Mouse (Mus musculus) embryonic facial prominence, embryonic 12.5 days (tissue): ENCODE data around the gene Rnf227. TPM values are rescaled to one million over a fixed set of nuclear protein-coding genes. Genes with fewer than 3 reads are reported as not detected.

Experiments
- ATAC-seq: fragments of 200-750 bp; cut with Nextera tagmentation; 2 replicates; pipeline ENCODE4 v1.8.0; 2017; ENCODE audit not compliant: insufficient number of reproducible peaks, insufficient read depth, low FRiP score, low TSS enrichment
- H3K27ac ChIP-seq: fragments of 300-500 bp; sonication (generic); 2 replicates; pipeline ENCODE4 v1.5.1; 2016; ENCODE audit warnings: mild to moderate bottlenecking
- H3K27me3 ChIP-seq: fragments of 300-500 bp; sonication (generic); 2 replicates; pipeline ENCODE4 v1.6.1; 2016; ENCODE audit warnings: mild to moderate bottlenecking, moderate library complexity
- H3K36me3 ChIP-seq: fragments of 300-500 bp; sonication (generic); 2 replicates; pipeline ENCODE4 v1.6.1; 2016; ENCODE audit warnings: mild to moderate bottlenecking
- H3K4me1 ChIP-seq: fragments of 300-500 bp; sonication (generic); 2 replicates; pipeline ENCODE4 v1.6.1; 2016
- H3K4me2 ChIP-seq: fragments of 300-500 bp; sonication (generic); replicated peaks from 2 replicates; pipeline ENCODE4 v1.6.1; 2016; ENCODE audit warnings: mild to moderate bottlenecking, moderate library complexity
- H3K4me3 ChIP-seq: fragments of 300-500 bp; sonication (generic); 2 replicates; pipeline ENCODE4 v1.5.1; 2016; ENCODE audit warnings: mild to moderate bottlenecking
- H3K9ac ChIP-seq: fragments of 300-500 bp; sonication (generic); 2 replicates; pipeline ENCODE4 v1.6.1; 2016; ENCODE audit warnings: mild to moderate bottlenecking, moderate library complexity
- H3K9me3 ChIP-seq: fragments of 300-500 bp; sonication (generic); 2 replicates; pipeline ENCODE4 v1.6.1; 2016; ENCODE audit warnings: mild to moderate bottlenecking, moderate library complexity
- WGBS: fragments of 180-500 bp; shearing (Covaris S2); methylation state at CpG from one replicate; pipeline ENCODE4 v1.1.7; 2016; 5-methylcytosine and 5-hydroxymethylcytosine counted together
- polyA plus RNA-seq: library from polyadenylated mRNA; unstranded; fragments of >200 nt; fragmentation: Nextera tagmentation; extraction: Ambion mirVana; gene quantifications from 2 replicates; pipeline ENCODE4 v1.2.1, GENCODE M21; 2016

Rnf227 gene
- polyA plus RNA-seq, 1 experiment from 2014 or later = 25.0 TPM

GRCm38 (mm10) chr11:69322010-69322409 lies 18.3 kb upstream of the Rnf227 start:
- Histone ChIP-seq H3K27me3 (peaks cover 7% of the 10 kb centered on the region), H3K27ac (no peak overlapping the region), H3K36me3 (peaks cover 32% of the 10 kb centered on the region), H3K9me3 (no peaks in the 10 kb centered on the region), H3K9ac (peak overlapping the region; percentile 71), H3K4me1 (peaks cover 35% of the 10 kb centered on the region), H3K4me3 (peak overlapping the region; percentile 55; the same call in 1 of the 2 replicates), H3K4me2 (peak overlapping the region; percentile 90)
- 78% methylated on average over 6 of the region's 6 CpGs for WGBS
- no peak for ATAC-seq

DNA sequence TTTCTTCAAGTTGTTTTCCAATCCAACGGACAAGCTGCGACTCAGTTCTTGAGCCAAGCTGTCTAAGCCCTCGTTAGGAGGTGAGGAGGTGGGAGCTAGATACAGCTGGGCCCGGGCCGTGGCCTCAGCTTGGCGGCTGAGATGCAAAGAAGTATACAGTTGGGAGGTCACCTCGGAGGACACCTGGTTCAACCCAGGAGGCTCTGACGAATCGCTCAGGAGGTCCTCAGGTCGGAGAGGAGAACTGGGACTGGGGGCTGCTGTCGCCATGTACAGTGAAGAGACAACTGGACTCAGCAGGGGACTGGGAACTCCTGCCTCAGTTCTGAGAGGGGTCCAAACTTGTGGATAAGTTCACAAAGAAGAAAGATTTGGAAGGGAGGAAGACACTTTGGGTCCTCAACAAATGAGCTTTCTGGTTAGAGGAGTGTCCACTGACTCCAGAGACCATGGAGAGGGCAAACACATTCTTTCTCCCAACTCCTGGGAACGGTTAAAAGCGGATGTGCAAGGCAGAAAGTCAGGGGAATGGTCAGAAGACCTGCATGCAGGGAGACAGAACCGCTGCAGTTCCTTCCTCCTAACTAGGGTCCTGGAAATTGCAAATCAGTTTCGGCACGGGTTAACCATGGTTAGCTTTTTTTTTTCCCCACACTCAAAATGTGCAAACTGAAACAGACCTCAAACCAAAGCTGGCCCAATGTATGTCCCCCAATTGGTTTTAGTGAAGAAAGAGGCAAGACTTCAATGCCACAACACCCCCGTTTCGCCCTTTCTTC lies 17.4 kb upstream of the Rnf227 start:
- Histone ChIP-seq H3K4me3 (peak overlapping the region; percentile 55), H3K9ac (peak overlapping the region; percentile 71), H3K36me3 (peaks cover 27% of the 10 kb centered on the region), H3K27ac (peak overlapping the region; percentile 83), H3K27me3 (peaks cover 15% of the 10 kb centered on the region), H3K4me2 (peak overlapping the region; percentile 90), H3K9me3 (no peaks in the 10 kb centered on the region), H3K4me1 (peaks cover 36% of the 10 kb centered on the region)
- WGBS = 26% methylated on average over 18 of the region's 18 CpGs
- no peak for ATAC-seq

- Histone ChIP-seq H3K4me1 (peaks cover 36% of the 10 kb centered on the region), H3K27ac (peak within 1 kb of the TSS; percentile 83), H3K4me3 (peak within 1 kb of the TSS; percentile 55), H3K9me3 (no peaks in the 10 kb centered on the region), H3K9ac (peak within 1 kb of the TSS; percentile 72), H3K27me3 (peaks cover 21% of the 10 kb centered on the region), H3K4me2 (peak within 1 kb of the TSS; percentile 90), H3K36me3 (peaks cover 19% of the 10 kb centered on the region)
- under 1% methylated on average over 30 of the region's 30 CpGs for whole genome bisulfite sequencing
- ATAC-seq = peak; percentile 87
Observed at GRCm38 (mm10) chr11:69323667-69324111, 16.6 kb upstream of the Rnf227 start, which contains the start of the genes Cntrob and Trappc1. TSS of gene Cntrob (minus strand) at chr11:69323775. TSS of gene Trappc1 (plus strand) at chr11:69323980.

- WGBS = 80% methylated on average over 6 of the region's 6 CpGs
- Histone ChIP-seq H3K27ac (no peak overlapping the region), H3K9ac (peak overlapping the region; percentile 72; the same call in 1 of the 2 replicates)
Observed at GRCm38 (mm10) chr11:69324749-69325148, 15.5 kb upstream of the Rnf227 start.

DNA sequence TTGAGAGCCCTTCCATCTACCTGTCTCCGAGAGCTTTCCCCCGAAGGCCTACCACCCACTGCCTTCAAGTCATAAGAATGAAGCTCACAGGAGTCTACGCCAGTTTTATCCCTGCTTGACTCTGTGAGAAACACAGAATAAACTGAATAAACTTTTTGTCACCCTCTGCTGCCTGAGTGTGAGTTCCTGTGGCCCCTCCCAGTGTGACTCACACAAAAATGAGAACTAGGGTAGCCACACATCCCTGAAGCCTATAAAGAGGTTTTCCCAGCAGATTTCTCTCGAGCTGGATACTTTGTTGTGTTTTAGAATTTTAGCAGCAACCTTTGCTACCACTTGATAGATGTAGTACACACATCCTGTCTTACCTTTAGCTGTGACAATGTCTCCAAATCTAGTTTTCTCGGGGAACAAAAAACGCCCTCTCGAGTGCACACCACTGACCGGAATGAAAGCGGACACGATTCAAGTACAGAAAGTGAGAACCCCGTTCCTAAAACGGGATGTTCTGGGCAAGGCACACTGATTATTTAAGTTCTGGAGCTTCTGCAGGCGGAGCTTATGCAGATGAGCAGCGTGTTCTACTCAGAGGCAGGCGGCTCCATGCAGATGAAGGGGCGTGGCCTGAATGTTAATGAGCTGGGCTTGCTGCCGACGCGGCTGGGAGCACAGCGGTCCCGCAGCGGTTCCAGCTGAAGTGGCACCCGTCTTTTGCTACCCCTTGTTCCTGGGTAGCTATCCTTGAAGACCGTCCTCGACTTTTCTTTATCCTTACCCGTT lies 14.4 kb upstream of the Rnf227 start, which contains the start of gene Kcnab3:
Kcnab3 (plus strand) TSS at position 631 of the 780 bp plus-strand sequence.
- peaks cover 21% of the 10 kb centered on the region for H3K27me3 ChIP-seq
- 11% methylated on average over 26 of the region's 26 CpGs for WGBS
- H3K9me3 ChIP-seq = no peaks in the 10 kb centered on the region
- ATAC-seq = peak; percentile 26; the same call in 1 of the 2 replicates
- peak within 1 kb of the TSS; percentile 89 for H3K4me2 ChIP-seq
- 0 out of 2 replicates have a peak within 1 kb of the TSS, but pooled peaks have one; percentile 0 for H3K27ac ChIP-seq
- H3K4me3 ChIP-seq = peak within 1 kb of the TSS; percentile 51
- peak within 1 kb of the TSS; percentile 53 for H3K9ac ChIP-seq
- H3K36me3 ChIP-seq = 0 out of 2 replicates have a peak, but pooled peaks cover under 1% of the 10 kb centered on the region
- peaks cover 36% of the 10 kb centered on the region for H3K4me1 ChIP-seq

More at GRCm38 (mm10) chr11:69324749-69325148, 15.5 kb upstream of the Rnf227 start:
- Histone ChIP-seq H3K27me3 (peaks cover 21% of the 10 kb centered on the region), H3K4me2 (peak overlapping the region; percentile 90), H3K4me1 (peaks cover 36% of the 10 kb centered on the region), H3K4me3 (peak overlapping the region; percentile 55), H3K36me3 (peaks cover 8% of the 10 kb centered on the region), H3K9me3 (no peaks in the 10 kb centered on the region)
- no peak for ATAC-seq

DNA sequence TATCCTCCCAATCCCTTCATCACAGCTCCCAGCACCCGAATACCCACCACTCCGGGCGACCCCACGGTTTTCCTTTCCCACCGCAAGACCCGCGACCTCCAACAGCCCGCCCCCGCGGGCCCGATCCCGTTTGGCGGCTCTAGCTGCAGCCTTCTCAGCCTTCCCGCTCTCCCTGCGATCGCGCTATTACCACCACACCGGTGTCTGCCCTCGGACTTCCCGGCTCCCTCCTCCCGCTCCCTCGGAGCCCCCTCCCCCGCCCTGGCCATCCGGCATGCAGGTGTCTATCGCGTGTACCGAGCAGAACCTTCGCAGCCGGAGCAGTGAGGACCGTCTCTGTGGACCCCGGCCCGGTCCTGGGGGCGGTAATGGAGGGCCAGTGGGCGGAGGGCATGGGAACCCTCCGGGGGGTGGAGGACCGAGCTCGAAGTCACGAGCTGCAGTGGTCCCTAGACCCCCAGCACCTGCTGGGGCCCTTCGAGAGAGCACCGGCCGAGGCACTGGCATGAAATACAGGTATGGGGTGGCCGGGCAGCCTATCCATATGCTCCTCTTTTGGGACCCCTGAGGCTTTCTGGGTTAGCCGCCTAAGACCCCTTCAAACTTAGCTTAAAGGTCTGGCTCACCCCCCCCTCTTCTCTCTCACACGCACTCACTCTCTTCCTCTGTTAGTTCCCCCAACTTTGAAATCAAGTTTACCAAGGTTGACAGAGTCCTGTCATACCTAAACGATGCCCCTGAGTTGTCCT lies 13.7 kb upstream of the Rnf227 start:
- WGBS = 2% methylated on average over 45 of the region's 45 CpGs
- ATAC-seq = no peak
- Histone ChIP-seq H3K4me3 (peak overlapping the region; percentile 51), H3K27ac (0 out of 2 replicates have a peak overlapping the region, but pooled peaks have one; percentile 0), H3K9ac (peak overlapping the region; percentile 53), H3K36me3 (no peaks in the 10 kb centered on the region), H3K9me3 (no peaks in the 10 kb centered on the region), H3K4me2 (peak overlapping the region; percentile 89), H3K27me3 (peaks cover 21% of the 10 kb centered on the region), H3K4me1 (peaks cover 41% of the 10 kb centered on the region)

DNA sequence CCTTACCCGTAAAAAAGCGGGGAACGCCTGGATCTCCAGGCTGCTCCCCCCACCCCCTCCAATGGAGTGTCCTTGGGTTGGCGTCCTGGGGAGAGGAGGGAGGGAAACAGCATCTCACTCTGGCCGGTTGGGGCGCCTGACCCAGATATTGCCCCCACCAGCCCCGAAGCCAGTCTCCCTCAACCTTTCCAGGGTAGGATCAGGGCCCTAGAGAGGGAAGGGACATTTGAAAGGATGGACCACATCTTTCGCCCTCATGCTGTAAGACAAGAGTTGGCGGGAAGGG lies 13.2 kb upstream of the Rnf227 start:
- H3K27me3 ChIP-seq = peaks cover 21% of the 10 kb centered on the region
- no peak for ATAC-seq
- peak overlapping the region; percentile 51 for H3K4me3 ChIP-seq
- H3K9ac ChIP-seq = 0 out of 2 replicates have a peak overlapping the region, but pooled peaks have one; percentile 53
- peaks cover 38% of the 10 kb centered on the region for H3K4me1 ChIP-seq
- WGBS = 9% methylated on average over 9 of the region's 9 CpGs
- H3K9me3 ChIP-seq = no peaks in the 10 kb centered on the region
- H3K4me2 ChIP-seq = peak overlapping the region; percentile 89
- no peaks in the 10 kb centered on the region for H3K36me3 ChIP-seq
- H3K27ac ChIP-seq = no peak overlapping the region

- Histone ChIP-seq H3K9ac (no peak overlapping the region), H3K27ac (no peak overlapping the region), H3K4me2 (no peak overlapping the region), H3K27me3 (peaks cover 21% of the 10 kb centered on the region), H3K4me1 (peaks cover 38% of the 10 kb centered on the region), H3K36me3 (no peaks in the 10 kb centered on the region), H3K9me3 (no peaks in the 10 kb centered on the region), H3K4me3 (no peak overlapping the region)
- 51% methylated on average over 6 of the region's 6 CpGs for WGBS
- ATAC-seq = no peak
Observed at GRCm38 (mm10) chr11:69327648-69328047, 12.6 kb upstream of the Rnf227 start.

GRCm38 (mm10) chr11:69328517-69328916 lies 11.7 kb upstream of the Rnf227 start:
- WGBS = 92% methylated on average over 6 of the region's 6 CpGs
- H3K9ac ChIP-seq = no peak overlapping the region
- no peak overlapping the region for H3K4me2 ChIP-seq
- H3K27ac ChIP-seq = no peak overlapping the region
- peaks cover 37% of the 10 kb centered on the region for H3K4me1 ChIP-seq
- no peaks in the 10 kb centered on the region for H3K9me3 ChIP-seq
- no peak overlapping the region for H3K4me3 ChIP-seq
- H3K27me3 ChIP-seq = peaks cover 21% of the 10 kb centered on the region
- H3K36me3 ChIP-seq = no peaks in the 10 kb centered on the region
- no peak for ATAC-seq

GRCm38 (mm10) chr11:69331152-69331551 lies 9.1 kb upstream of the Rnf227 start:
- H3K4me3 ChIP-seq = no peak overlapping the region; the same call in 1 of the 2 replicates
- H3K9ac ChIP-seq = peak overlapping the region; percentile 30; the same call in 1 of the 2 replicates
- no peaks in the 10 kb centered on the region for H3K36me3 ChIP-seq
- WGBS = 90% methylated on average over 6 of the region's 6 CpGs
- H3K27me3 ChIP-seq = peaks cover 21% of the 10 kb centered on the region
- ATAC-seq = no peak
- no peak overlapping the region for H3K27ac ChIP-seq
- peaks cover 25% of the 10 kb centered on the region for H3K4me1 ChIP-seq
- H3K4me2 ChIP-seq = peak overlapping the region; percentile 65
- H3K9me3 ChIP-seq = no peaks in the 10 kb centered on the region

GRCm38 (mm10) chr11:69331929-69332405 lies 8.3 kb upstream of the Rnf227 start:
- WGBS = 2% methylated on average over 24 of the region's 24 CpGs
- peak overlapping the region; percentile 65 for H3K4me2 ChIP-seq
- no peaks in the 10 kb centered on the region for H3K36me3 ChIP-seq
- H3K9me3 ChIP-seq = no peaks in the 10 kb centered on the region
- H3K4me3 ChIP-seq = peak overlapping the region; percentile 39
- peak overlapping the region; percentile 75 for H3K27ac ChIP-seq
- H3K27me3 ChIP-seq = peaks cover 15% of the 10 kb centered on the region
- H3K9ac ChIP-seq = peak overlapping the region; percentile 41
- peak; percentile 62 for ATAC-seq
- 0 out of 2 replicates have a peak, but pooled peaks cover 19% of the 10 kb centered on the region for H3K4me1 ChIP-seq
